Mouse (Mus musculus) C2C12 (cell line): ENCODE results near the gene Rrbp1.

ENCODE experiments used
- CEBPB ChIP-seq: IDR thresholded peaks from one replicate; pipeline ENCODE4 v1.6.1; 2011; ENCODE audit warnings: low read depth, mild to moderate bottlenecking, control low read depth, moderate library complexity
- CTCF ChIP-seq: IDR thresholded peaks from one replicate; pipeline ENCODE4 v1.5.1; 2011; ENCODE audit not compliant: control insufficient read depth, insufficient read depth, insufficient read length
- FOSL1 ChIP-seq: IDR thresholded peaks from one replicate; pipeline ENCODE4 v1.8.0; 2011; ENCODE audit warnings: mild to moderate bottlenecking, low read length; ENCODE audit not compliant: poor library complexity, insufficient read depth, severe bottlenecking
- MAX ChIP-seq: IDR thresholded peaks from one replicate; pipeline ENCODE4 v1.6.1; 2011; ENCODE audit warnings: mild to moderate bottlenecking, control low read depth
- MYOD1 ChIP-seq: IDR thresholded peaks from one replicate; pipeline ENCODE4 v1.6.1; 2011; ENCODE audit warnings: low read depth; ENCODE audit not compliant: control insufficient read depth, insufficient read length
- MYOG ChIP-seq: IDR thresholded peaks from one replicate; pipeline ENCODE4 v1.6.1; 2011; ENCODE audit not compliant: control insufficient read depth, insufficient read length; ENCODE audit errors: extremely low read depth
- USF1 ChIP-seq: IDR thresholded peaks from one replicate; pipeline ENCODE4 v1.6.1; 2011; ENCODE audit warnings: low read depth, mild to moderate bottlenecking, control low read depth, moderate library complexity

- TF ChIP-seq CTCF (no peak), CEBPB (no peak), USF1 (no peak), FOSL1 (no peak), MAX (no peak), MYOD1 (no peak), MYOG (no peak)
These were observed 3.9 kb downstream of the Rrbp1 start for GRCm38 (mm10) chr2:144007211-144007610.
